ENCODE assay signal across 8 mouse cellular contexts in genomic region chr12:100849421-100850138, GRCm38 (mm10). TPM values are rescaled to one million over a fixed set of nuclear protein-coding genes. Genes with fewer than 3 reads are reported as not detected.
DNase-seq lines count a peak whose midpoint lies in the region; ATAC-seq and TF ChIP-seq lines count a peak whose summit lies in the region.

No protein-coding gene starts in this region.

- no peak for TF ChIP-seq EP300 in lung, postnatal 0 days (IDR thresholded peaks at IDR 0.05)

- DNase-seq in adrenal gland, adult 2 months = peak; percentile 39
- DNase-seq in adrenal gland, postnatal 4 days (ENCODE audit: low spot score in 2 of 2) = no peak
- peak; percentile 44 for DNase-seq in embryo, embryonic 9.5 days (ENCODE audit: extremely low spot score)
- DNase-seq in hindbrain, embryonic 11.5 days (ENCODE audit: low spot score) = peak; percentile 59
- peak; percentile 55 for DNase-seq in layer of hippocampus, adult 9-10 months (ENCODE audit: low spot score)
- peak; percentile 78 for DNase-seq in lung, postnatal 0 days (ENCODE audit: low spot score)
- peak; percentile 82 for DNase-seq in retina, postnatal 1 day

- WGBS in hindbrain, embryonic 11.5 days = 81% methylated on average over 7 of the region's 7 CpGs
- 71% methylated on average over 7 of the region's 7 CpGs for WGBS in lung, postnatal 0 days

- peak; percentile 91 for TF ChIP-seq CTCF in lung, postnatal 0 days (IDR thresholded peaks at IDR 0.05)

- no peak overlapping the region for H3K4me2 ChIP-seq in hindbrain, embryonic 11.5 days (replicated peaks; ENCODE audit: low read depth, low read length)
- no peak overlapping the region for H3K4me2 ChIP-seq in lung, postnatal 0 days (replicated peaks; ENCODE audit: low read depth, low read length)

- peak; percentile 95 for ATAC-seq in activated CD4-positive, CD25-positive, alpha-beta regulatory T cell, adult 4 months
- peak; percentile 74 for ATAC-seq in hindbrain, embryonic 11.5 days (ENCODE audit: low FRiP score)
- ATAC-seq in lung, postnatal 0 days = peak; percentile 58; the same call in 1 of the 2 replicates

- 0 out of 2 replicates have a peak, but pooled peaks cover 2% of the 10 kb centered on the region for H3K27me3 ChIP-seq in hindbrain, embryonic 11.5 days (ENCODE audit: control insufficient read depth, insufficient read depth, low read length)
- H3K27me3 ChIP-seq in lung, postnatal 0 days (replicated peaks; ENCODE audit: insufficient read depth, low read length) = no peaks in the 10 kb centered on the region

- H3K27ac ChIP-seq in hindbrain, embryonic 11.5 days (ENCODE audit: low read depth, low read length) = no peak overlapping the region
- no peak overlapping the region for H3K27ac ChIP-seq in lung, postnatal 0 days (ENCODE audit: low read length)

- no peaks in the 10 kb centered on the region for H3K9me3 ChIP-seq in hindbrain, embryonic 11.5 days (ENCODE audit: control insufficient read depth, low read length)
- no peaks in the 10 kb centered on the region for H3K9me3 ChIP-seq in lung, postnatal 0 days (ENCODE audit: low read length)

- no peaks in the 10 kb centered on the region for H3K36me3 ChIP-seq in hindbrain, embryonic 11.5 days (ENCODE audit: control insufficient read depth, insufficient read depth, low read length)
- H3K36me3 ChIP-seq in lung, postnatal 0 days (ENCODE audit: insufficient read depth, low read length) = no peaks in the 10 kb centered on the region

- no peak overlapping the region for H3K4me3 ChIP-seq in hindbrain, embryonic 11.5 days (ENCODE audit: low read depth, low read length)
- no peak overlapping the region for H3K4me3 ChIP-seq in lung, postnatal 0 days (ENCODE audit: low read depth, low read length)

- no peak overlapping the region for H3K9ac ChIP-seq in hindbrain, embryonic 11.5 days (ENCODE audit: low read depth, low read length)
- no peak overlapping the region for H3K9ac ChIP-seq in lung, postnatal 0 days (replicated peaks; ENCODE audit: low read depth)

- H3K4me1 ChIP-seq in hindbrain, embryonic 11.5 days (replicated peaks; ENCODE audit: control insufficient read depth, insufficient read depth, low read length) = no peaks in the 10 kb centered on the region
- H3K4me1 ChIP-seq in lung, postnatal 0 days (ENCODE audit: insufficient read depth, low read depth, low read length) = no peaks in the 10 kb centered on the region

RNA-seq across cellular contexts. Expression of gene Gpr68, which starts 58.4 kb away (rescaled TPM):
- 1 to 10 TPM in 1 of 2 experiments, under 1 TPM in 1; 0.52 to 1.2 TPM for total RNA-seq in adrenal gland, adult 2 months (2021)
- 1.4 and 2.1 TPM in 2 replicates for polyA plus RNA-seq in adrenal gland, adult 2 months (2012; rRNA removed)
- 1 to 10 TPM; 2.5 to 2.8 TPM for total RNA-seq in adrenal gland, postnatal 4 days (2021)
- 10 to 100 TPM; 55.7 to 78.7 TPM for polyA plus RNA-seq in activated CD4-positive, CD25-positive, alpha-beta regulatory T cell, adult 4 months (2017; shearing (Covaris generic))
- 0.22 TPM in 1 of 2 replicates, not detected in the other for polyA plus RNA-seq in hindbrain, embryonic 11.5 days (2014; fragmentation: Nextera tagmentation; extraction: Ambion mirVana)
- 0.15 and 0.21 TPM in 2 replicates for polyA plus RNA-seq in lung, postnatal 0 days (2015; fragmentation: Nextera tagmentation; extraction: Ambion mirVana)

Comparison
In these comparisons a context has a peak if more than half of its experiments do, and no peak if none do; other contexts are left out.
1. DNase-seq: peak in adrenal gland, adult 2 months (single experiment), embryo, embryonic 9.5 days (single experiment), hindbrain, embryonic 11.5 days (single experiment), layer of hippocampus, adult 9-10 months (single experiment), lung, postnatal 0 days (single experiment) and retina, postnatal 1 day (single experiment); none in adrenal gland, postnatal 4 days (0 of 2).
2. RNA of gene Gpr68, which starts 58.4 kb away (polyA plus RNA-seq): 55.7 to 78.7 TPM in activated CD4-positive, CD25-positive, alpha-beta regulatory T cell, adult 4 months; 1.4 to 2.1 TPM in adrenal gland, adult 2 months, 0.22 TPM in hindbrain, embryonic 11.5 days and 0.15 to 0.21 TPM in lung, postnatal 0 days; every median in the first group is over 10 times any median in the second.
3. Peak in every context shown above with its lines, with median percentiles within 50 percentile points of each other: ATAC-seq.